Mouse (Mus musculus) erythroid progenitor cell, adult 5-6 weeks (primary cell): Measurements from ENCODE around the gene Tvp23b. TPM values are rescaled to one million over a fixed set of nuclear protein-coding genes. Genes with fewer than 3 reads are reported as not detected.

Source experiments
- ATAC-seq: replicated peaks from 2 replicates; pipeline ENCODE4 v1.8.0; 2016; ENCODE audit warnings: moderate number of reproducible peaks, mild to moderate bottlenecking, moderate TSS enrichment, inconsistent platforms; ENCODE audit not compliant: poor library complexity, low FRiP score, severe bottlenecking
- total RNA-seq, 2 experiments: library from RNA; stranded (forward) in 1 of 2; stranded (reverse) in 1 of 2; fragments of 150-400 nt in 1 of 2; fragments of 186-747, 209-891 nt in 1 of 2; gene quantifications; 2 replicates each; pipeline versions ENCODE4 v1.2.3 to v1.2.4; 2015 to 2017; ENCODE audit warnings: low replicate concordance in 2 of 2

Gene Tvp23b
- total RNA-seq, 2 experiments from 2014 or later, result 2.2 to 8.0 TPM

- ATAC-seq, result no peak
Observed at GRCm38 (mm10) chr11:62937986-62938385, 58.7 kb downstream of the Tvp23b start.

- no peak for ATAC-seq
Observed at GRCm38 (mm10) chr11:62938921-62939320, 59.7 kb downstream of the Tvp23b start.

GRCm38 (mm10) chr11:62940176-62940575 lies 60.9 kb downstream of the Tvp23b start:
- no peak for ATAC-seq

GRCm38 (mm10) chr11:62943538-62943937 lies 64.3 kb downstream of the Tvp23b start:
- ATAC-seq, result no peak

GRCm38 (mm10) chr11:62945514-62945913 lies 66.3 kb downstream of the Tvp23b start:
- ATAC-seq, result no peak

- ATAC-seq, result no peak
Observed at GRCm38 (mm10) chr11:62949548-62949947, 70.3 kb downstream of the Tvp23b start.

GRCm38 (mm10) chr11:62951012-62951411 lies 71.8 kb downstream of the Tvp23b start, which contains the start of gene Cdrt4:
Gene Cdrt4 (plus strand): TSS chr11:62951193.
- ATAC-seq, result no peak

- ATAC-seq, result no peak
Observed at GRCm38 (mm10) chr11:62954766-62955165, 75.5 kb downstream of the Tvp23b start.

GRCm38 (mm10) chr11:62955186-62955585 lies 75.9 kb downstream of the Tvp23b start:
- ATAC-seq, result no peak

- no peak for ATAC-seq
Observed at GRCm38 (mm10) chr11:62955776-62956175, 76.5 kb downstream of the Tvp23b start.

- ATAC-seq, result no peak
Observed at GRCm38 (mm10) chr11:62957626-62958180, 78.4 kb downstream of the Tvp23b start.

GRCm38 (mm10) chr11:62963292-62963691 lies 84.0 kb downstream of the Tvp23b start:
- no peak for ATAC-seq

- no peak for ATAC-seq
Observed at GRCm38 (mm10) chr11:62966424-62966764, 87.1 kb downstream of the Tvp23b start.

Other genes starting within 250 kb of the Tvp23b start
- 2.9 TPM in 1 of 2 replicates, not detected in the other for gene Lrrc75a, start 230.9 kb upstream of the Tvp23b start, total RNA-seq (2015; ENCODE audit: low replicate concordance)
- gene Lrrc75a, start 230.9 kb upstream of the Tvp23b start, total RNA-seq (2017; ENCODE audit: low replicate concordance), result 0.53 TPM in 1 of 2 replicates, not detected in the other
- gene Mmgt2, start 230.8 kb upstream of the Tvp23b start, total RNA-seq (2015; ENCODE audit: low replicate concordance), result 1.8 and 3.8 TPM in 2 replicates
- gene Mmgt2, start 230.8 kb upstream of the Tvp23b start, total RNA-seq (2017; ENCODE audit: low replicate concordance), result 3.0 and 4.5 TPM in 2 replicates
- gene Zfp287, start 147.6 kb upstream of the Tvp23b start, total RNA-seq (2015; ENCODE audit: low replicate concordance), result 0.42 TPM in 1 of 2 replicates, not detected in the other
- gene Zfp287, start 147.6 kb upstream of the Tvp23b start, total RNA-seq (2017; ENCODE audit: low replicate concordance), result 0.26 and 0.83 TPM in 2 replicates
- gene Gm10428, start 126.4 kb upstream of the Tvp23b start, total RNA-seq (2015; ENCODE audit: low replicate concordance), result not detected in 2 replicates
- not detected in 2 replicates for gene Gm10428, start 126.4 kb upstream of the Tvp23b start, total RNA-seq (2017; ENCODE audit: low replicate concordance)
- not detected in 2 replicates for gene Zfp286, start 90.0 kb upstream of the Tvp23b start, total RNA-seq (2015; ENCODE audit: low replicate concordance)
- not detected in 2 replicates for gene Zfp286, start 90.0 kb upstream of the Tvp23b start, total RNA-seq (2017; ENCODE audit: low replicate concordance)
- gene Trim16, start 59.2 kb upstream of the Tvp23b start, total RNA-seq (2015; ENCODE audit: low replicate concordance), result 3.4 and 7.2 TPM in 2 replicates
- 3.2 and 5.1 TPM in 2 replicates for gene Trim16, start 59.2 kb upstream of the Tvp23b start, total RNA-seq (2017; ENCODE audit: low replicate concordance)
- 0.72 TPM in 1 of 2 replicates, not detected in the other for gene Fbxw10, start 32.4 kb upstream of the Tvp23b start, total RNA-seq (2015; ENCODE audit: low replicate concordance)
- gene Fbxw10, start 32.4 kb upstream of the Tvp23b start, total RNA-seq (2017; ENCODE audit: low replicate concordance), result 0.13 TPM in 1 of 2 replicates, not detected in the other
- not detected in 2 replicates for gene Cdrt4, start 71.7 kb downstream of the Tvp23b start, total RNA-seq (2015; ENCODE audit: low replicate concordance)
- gene Cdrt4, start 71.7 kb downstream of the Tvp23b start, total RNA-seq (2017; ENCODE audit: low replicate concordance), result not detected in 2 replicates
- not detected in 2 replicates for gene Tekt3, start 182.2 kb downstream of the Tvp23b start, total RNA-seq (2015; ENCODE audit: low replicate concordance)
- gene Tekt3, start 182.2 kb downstream of the Tvp23b start, total RNA-seq (2017; ENCODE audit: low replicate concordance), result not detected in 2 replicates
- 1.7 and 1.8 TPM in 2 replicates for gene Pmp22, start 249.5 kb downstream of the Tvp23b start, total RNA-seq (2015; ENCODE audit: low replicate concordance)
- gene Pmp22, start 249.5 kb downstream of the Tvp23b start, total RNA-seq (2017; ENCODE audit: low replicate concordance), result 1.2 TPM in 1 of 2 replicates, not detected in the other